ENCODE assay signal across 1 mouse cellular context in genomic region chr19:3906326-3906725, GRCm38 (mm10).
TF ChIP-seq lines count a peak whose summit lies in the region.

No protein-coding gene starts in this region.

TF ChIP-seq in CH12.LX, 34 proteins besides CTCF, POLR2A, EP300 and RAD21:
- TF ChIP-seq GABPA (IDR thresholded peaks at IDR 0.05; ENCODE audit: insufficient replicate concordance, low read depth, low read length) (no peak), NELFE (IDR thresholded peaks at IDR 0.05; ENCODE audit: low read depth, low read length) (no peak), MYC (IDR thresholded peaks at IDR 0.05; ENCODE audit: low read depth, low read length) (no peak), UBTF (IDR thresholded peaks at IDR 0.05; ENCODE audit: low read depth, low read length) (no peak), E2F4 (IDR thresholded peaks at IDR 0.05; ENCODE audit: insufficient replicate concordance, low read depth, low read length) (no peak), ZNF384 (IDR thresholded peaks at IDR 0.05; ENCODE audit: low read depth, low read length) (no peak)
